Mouse (Mus musculus) adrenal gland, adult (tissue): ENCODE data around the gene Gm10160.

Experiments used
- DNase-seq, 2 experiments: peaks; one replicate each; pipeline ENCODE4 v3.0.0; 2022 to 2023; ENCODE audit warnings: low spot score in 1 of 2; ENCODE audit not compliant: inconsistent age in 2 of 2

The Gm10160 gene

GRCm38 (mm10) chr7:81829379-81829894 is 26.2 kb downstream of the Gm10160 start, which contains the start of gene Btbd1:
TSS of gene Btbd1 (minus strand) at chr7:81829431.
- peak; percentile 91 to 95 for DNase-seq

GRCm38 (mm10) chr7:81828681-81829378 is 26.8 kb downstream of the Gm10160 start:
- peak; percentile 79 to 91 for DNase-seq

- peak; percentile 29 to 76 for DNase-seq
Observed at GRCm38 (mm10) chr7:81827806-81828667, 27.6 kb downstream of the Gm10160 start.

- peak; percentile 39 to 67 for DNase-seq
Observed at GRCm38 (mm10) chr7:81825381-81825780, 30.2 kb downstream of the Gm10160 start.

- no peak for DNase-seq
Observed at GRCm38 (mm10) chr7:81824906-81825305, 30.7 kb downstream of the Gm10160 start.

GRCm38 (mm10) chr7:81806067-81806466 is 49.5 kb downstream of the Gm10160 start:
- DNase-seq: no peak
